10 mouse cellular contexts compared by ENCODE assay signal in the genomic region with DNA sequence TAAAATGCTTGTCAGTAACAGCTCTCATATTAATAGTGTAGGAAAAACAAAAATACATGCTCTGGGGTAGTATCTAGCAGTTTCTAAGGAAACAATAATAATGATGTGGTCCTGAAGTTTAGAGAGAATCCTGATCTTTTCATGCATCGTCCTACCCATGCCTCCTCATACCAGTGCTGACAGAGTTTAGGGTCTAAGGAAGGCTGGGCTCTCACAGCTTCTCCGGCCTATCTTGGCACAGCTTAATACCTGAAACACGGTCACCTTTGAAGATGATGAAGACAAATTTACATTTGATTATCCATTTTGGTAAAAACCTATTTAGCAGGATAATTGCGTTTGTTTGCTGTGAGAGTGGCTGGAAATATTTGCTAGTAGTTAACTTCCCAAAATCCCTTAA. TPM values are rescaled to one million over a fixed set of nuclear protein-coding genes. Genes with fewer than 3 reads are reported as not detected.
DNase-seq lines count a peak whose midpoint lies in the region; ATAC-seq and TF ChIP-seq lines count a peak whose summit lies in the region.
"Had no signal": no experiment of that assay in that cellular context is flagged by ENCODE, and none has a peak within 500 bp of the region (broad histone marks: within the 10 kb centered on the region; RNA-seq: fewer than 3 reads in every experiment).

No protein-coding gene starts in this region.

- WGBS in heart, embryonic 16.5 days = 40% methylated on average over 4 of the region's 4 CpGs
- WGBS in embryonic facial prominence, embryonic 15.5 days = 31% methylated on average over 4 of the region's 4 CpGs
- WGBS in liver, embryonic 12.5 days (ENCODE audit: insufficient replicate concordance) = 47% methylated on average over 4 of the region's 4 CpGs

- no peak for TF ChIP-seq CTCF in E14TG2a.4 (conservative IDR thresholded peaks at IDR 0.05; ENCODE audit: low read length)
- TF ChIP-seq CTCF in layer of hippocampus, adult 2 months (conservative IDR thresholded peaks at IDR 0.05) = no peak

- no peaks in the 10 kb centered on the region for H3K27me3 ChIP-seq in heart, embryonic 16.5 days (ENCODE audit: control insufficient read depth, insufficient read depth, low read length)
- H3K27me3 ChIP-seq in E14TG2a.4 (ENCODE audit: insufficient read depth, low read length) = no peaks in the 10 kb centered on the region
- no peaks in the 10 kb centered on the region for H3K27me3 ChIP-seq in embryonic facial prominence, embryonic 15.5 days
- H3K27me3 ChIP-seq in liver, embryonic 12.5 days (replicated peaks) = no peaks in the 10 kb centered on the region

- DNase-seq in heart, adult 18-20 months = no peak
- no peak for DNase-seq in urinary bladder, postnatal 4 days (ENCODE audit: low spot score in 2 of 2)
- DNase-seq in layer of hippocampus, adult 2 months (ENCODE audit: low spot score in 2 of 2) = no peak
- no peak for DNase-seq in adipocyte (ENCODE audit: low spot score)
- DNase-seq: cerebellum, adult 9-11 months; kidney, postnatal 4 days had no signal

- no peaks in the 10 kb centered on the region for H3K36me3 ChIP-seq in heart, embryonic 16.5 days (ENCODE audit: control insufficient read depth, insufficient read depth)
- no peaks in the 10 kb centered on the region for H3K36me3 ChIP-seq in E14TG2a.4 (ENCODE audit: insufficient read depth, low read length)
- H3K36me3 ChIP-seq in embryonic facial prominence, embryonic 15.5 days = no peaks in the 10 kb centered on the region
- no peaks in the 10 kb centered on the region for H3K36me3 ChIP-seq in liver, embryonic 12.5 days

- peak overlapping the region; percentile 59 for H3K27ac ChIP-seq in heart, embryonic 16.5 days (ENCODE audit: low read length)
- no peak overlapping the region for H3K27ac ChIP-seq in embryonic facial prominence, embryonic 15.5 days (replicated peaks)
- H3K27ac ChIP-seq in liver, embryonic 12.5 days = peak overlapping the region; percentile 100
- no peak overlapping the region for H3K27ac ChIP-seq in layer of hippocampus, adult 2 months

- no peak overlapping the region for H3K9ac ChIP-seq in heart, embryonic 16.5 days (ENCODE audit: low read length)
- H3K9ac ChIP-seq in embryonic facial prominence, embryonic 15.5 days = no peak overlapping the region
- H3K9ac ChIP-seq in liver, embryonic 12.5 days = peak overlapping the region; percentile 82

- ATAC-seq in heart, embryonic 16.5 days (replicated peaks; ENCODE audit: extremely low read depth, insufficient read depth, low FRiP score) = no peak
- no peak for ATAC-seq in embryonic facial prominence, embryonic 15.5 days (ENCODE audit: insufficient number of reproducible peaks, low FRiP score, low TSS enrichment, low read depth)
- no peak for ATAC-seq in liver, embryonic 12.5 days

- peaks cover 27% of the 10 kb centered on the region for H3K4me1 ChIP-seq in heart, embryonic 16.5 days (ENCODE audit: control insufficient read depth, insufficient read depth, low read length)
- peaks cover 30% of the 10 kb centered on the region for H3K4me1 ChIP-seq in E14TG2a.4 (replicated peaks; ENCODE audit: low read depth, low read length)
- H3K4me1 ChIP-seq in embryonic facial prominence, embryonic 15.5 days = peaks cover 27% of the 10 kb centered on the region
- H3K4me1 ChIP-seq in liver, embryonic 12.5 days = peaks cover 55% of the 10 kb centered on the region

- peak overlapping the region; percentile 56 for H3K4me3 ChIP-seq in heart, embryonic 16.5 days (ENCODE audit: low read length)
- peak overlapping the region; percentile 73 for H3K4me3 ChIP-seq in E14TG2a.4 (replicated peaks; ENCODE audit: low read length)
- peak overlapping the region; percentile 43 for H3K4me3 ChIP-seq in embryonic facial prominence, embryonic 15.5 days (replicated peaks)
- peak overlapping the region; percentile 57 for H3K4me3 ChIP-seq in liver, embryonic 12.5 days
- no peak overlapping the region for H3K4me3 ChIP-seq in layer of hippocampus, adult 2 months

- H3K9me3 ChIP-seq in heart, embryonic 16.5 days (replicated peaks; ENCODE audit: control insufficient read depth, low read length) = no peaks in the 10 kb centered on the region
- H3K9me3 ChIP-seq in E14TG2a.4 (ENCODE audit: low read length) = no peaks in the 10 kb centered on the region
- no peaks in the 10 kb centered on the region for H3K9me3 ChIP-seq in embryonic facial prominence, embryonic 15.5 days (replicated peaks)
- H3K9me3 ChIP-seq in liver, embryonic 12.5 days (replicated peaks) = no peaks in the 10 kb centered on the region

- H3K4me2 ChIP-seq in heart, embryonic 16.5 days (ENCODE audit: low read depth, low read length) = peak overlapping the region; percentile 77; the same call in 1 of the 2 replicates
- peak overlapping the region; percentile 52 for H3K4me2 ChIP-seq in embryonic facial prominence, embryonic 15.5 days (replicated peaks)
- H3K4me2 ChIP-seq in liver, embryonic 12.5 days = peak overlapping the region; percentile 71

RNA-seq across cellular contexts. Expression of a gene that starts 1.4 kb away (rescaled TPM):
- 3.0 and 3.8 TPM in 2 replicates for polyA plus RNA-seq in heart, embryonic 16.5 days (2015; fragmentation: Nextera tagmentation; extraction: Ambion mirVana)
- 1 to 10 TPM; 2.5 to 3.4 TPM for total RNA-seq in heart, adult 18-20 months (2021)
- 3.5 and 4.8 TPM in 2 replicates for polyA plus RNA-seq in embryonic facial prominence, embryonic 15.5 days (2015; fragmentation: Nextera tagmentation; extraction: Ambion mirVana)
- polyA plus RNA-seq in liver, embryonic 12.5 days (2016; fragmentation: Nextera tagmentation; extraction: Ambion mirVana) = 4.8 and 6.7 TPM in 2 replicates
- total RNA-seq in layer of hippocampus, adult 2 months (2021) = 1 to 10 TPM; 3.6 to 5.9 TPM

RNA-seq across cellular contexts. Expression of a gene that starts 2.6 kb away (rescaled TPM):
- 0.98 and 2.2 TPM in 2 replicates for polyA plus RNA-seq in heart, embryonic 16.5 days (2015; fragmentation: Nextera tagmentation; extraction: Ambion mirVana)
- 1 to 10 TPM; 7.4 to 8.1 TPM for total RNA-seq in heart, adult 18-20 months (2021)
- polyA plus RNA-seq in embryonic facial prominence, embryonic 15.5 days (2015; fragmentation: Nextera tagmentation; extraction: Ambion mirVana) = 2.0 and 2.1 TPM in 2 replicates
- 4.6 and 5.5 TPM in 2 replicates for polyA plus RNA-seq in liver, embryonic 12.5 days (2016; fragmentation: Nextera tagmentation; extraction: Ambion mirVana)
- 10 to 100 TPM; 23.0 to 24.7 TPM for total RNA-seq in layer of hippocampus, adult 2 months (2021)

RNA-seq across cellular contexts. Expression of a gene that starts 5.4 kb away (rescaled TPM):
- polyA plus RNA-seq in heart, embryonic 16.5 days (2015; fragmentation: Nextera tagmentation; extraction: Ambion mirVana) = 38.0 and 38.5 TPM in 2 replicates
- 100 to 1,000 TPM; 162 to 175 TPM for total RNA-seq in heart, adult 18-20 months (2021)
- 36.4 TPM in 2 replicates for polyA plus RNA-seq in embryonic facial prominence, embryonic 15.5 days (2015; fragmentation: Nextera tagmentation; extraction: Ambion mirVana)
- 56.9 and 57.2 TPM in 2 replicates for polyA plus RNA-seq in liver, embryonic 12.5 days (2016; fragmentation: Nextera tagmentation; extraction: Ambion mirVana)
- total RNA-seq in layer of hippocampus, adult 2 months (2021) = 10 to 100 TPM; 59.1 to 68.1 TPM

RNA-seq across cellular contexts. Expression of a gene that starts 7.0 kb away (rescaled TPM):
- polyA plus RNA-seq in heart, embryonic 16.5 days (2015; fragmentation: Nextera tagmentation; extraction: Ambion mirVana) = 17.0 and 20.0 TPM in 2 replicates
- 1 to 10 TPM; 5.8 to 6.8 TPM for total RNA-seq in heart, adult 18-20 months (2021)
- 23.1 and 38.3 TPM in 2 replicates for polyA plus RNA-seq in embryonic facial prominence, embryonic 15.5 days (2015; fragmentation: Nextera tagmentation; extraction: Ambion mirVana)
- 70.3 TPM in 2 replicates for polyA plus RNA-seq in liver, embryonic 12.5 days (2016; fragmentation: Nextera tagmentation; extraction: Ambion mirVana)
- total RNA-seq in layer of hippocampus, adult 2 months (2021) = 10 to 100 TPM; 24.4 to 27.3 TPM

RNA-seq across cellular contexts. Expression of a gene that starts 8.1 kb away (rescaled TPM):
- 3.2 and 5.0 TPM in 2 replicates for polyA plus RNA-seq in heart, embryonic 16.5 days (2015; fragmentation: Nextera tagmentation; extraction: Ambion mirVana)
- total RNA-seq in heart, adult 18-20 months (2021) = 10 to 100 TPM in 1 of 2 experiments, 1 to 10 TPM in 1; 8.3 to 10.5 TPM
- polyA plus RNA-seq in embryonic facial prominence, embryonic 15.5 days (2015; fragmentation: Nextera tagmentation; extraction: Ambion mirVana) = 8.4 and 9.7 TPM in 2 replicates
- polyA plus RNA-seq in liver, embryonic 12.5 days (2016; fragmentation: Nextera tagmentation; extraction: Ambion mirVana) = 15.2 and 16.6 TPM in 2 replicates
- 10 to 100 TPM; 13.6 to 15.0 TPM for total RNA-seq in layer of hippocampus, adult 2 months (2021)

Comparison
In these comparisons a context has a peak if more than half of its experiments do, and no peak if none do; other contexts are left out.
1. H3K27ac ChIP-seq: peak in heart, embryonic 16.5 days (single experiment) and liver, embryonic 12.5 days (single experiment); none in embryonic facial prominence, embryonic 15.5 days (single experiment) and layer of hippocampus, adult 2 months (single experiment).
2. Peak in every context shown above with its lines, with median percentiles within 50 percentile points of each other: H3K4me2 ChIP-seq.